Mouse (Mus musculus) liver, embryonic 14.5 days (tissue): ENCODE measurements at regions not wholly inside any gene's neighbourhood (a gene's known extent, or its start where the extent isn't known, plus 50 kb on each side); places are given as distances from the start of the nearest gene placed in this dataset.

Experiments used
- ATAC-seq: fragments of 200-750 bp; cut with Nextera tagmentation; 2 replicates; pipeline ENCODE4 v1.8.0; 2017; ENCODE audit warnings: moderate number of reproducible peaks, mild to moderate bottlenecking, moderate library complexity; ENCODE audit not compliant: insufficient read depth
- DNase-seq, 3 experiments: peaks; one replicate each; pipeline ENCODE4 v3.0.0-alpha.2; 2012 to 2013; ENCODE audit warnings: low read depth in 3 of 3, low spot score in 3 of 3
- H3K27ac ChIP-seq: fragments of 300-500 bp; sonication (generic); 2 replicates; pipeline ENCODE4 v1.5.1; 2014; ENCODE audit warnings: moderate library complexity, mild to moderate bottlenecking, control low read depth, inconsistent platforms
- H3K27me3 ChIP-seq: fragments of 300-500 bp; sonication (generic); 2 replicates; pipeline ENCODE4 v1.6.1; 2014; ENCODE audit warnings: mild to moderate bottlenecking, low read length, moderate library complexity; ENCODE audit not compliant: control insufficient read depth, insufficient read depth
- H3K36me3 ChIP-seq: fragments of 300-500 bp; sonication (generic); replicated peaks from 2 replicates; pipeline ENCODE4 v1.6.1; 2014; ENCODE audit warnings: low read depth; ENCODE audit not compliant: control insufficient read depth, insufficient read depth
- H3K4me1 ChIP-seq, 2 experiments: fragments of 200-500 bp in 1 of 2; fragments of 300-500 bp in 1 of 2; sonication (generic) in 1 of 2; replicated peaks; 2 replicates each; pipeline ENCODE4 v1.6.1; 2012 to 2014; ENCODE audit warnings: antibody characterized with exemption in 1 of 2, inconsistent platforms in 1 of 2, low read length in 1 of 2; ENCODE audit not compliant: control insufficient read depth in 2 of 2, insufficient read depth in 2 of 2
- H3K4me2 ChIP-seq: fragments of 300-500 bp; sonication (generic); 2 replicates; pipeline ENCODE4 v1.6.1; 2014; ENCODE audit warnings: low read depth, mild to moderate bottlenecking, control low read depth, moderate library complexity
- H3K4me3 ChIP-seq, 2 experiments: fragments of 200-500 bp in 1 of 2; fragments of 300-500 bp in 1 of 2; sonication (generic) in 1 of 2; 2 replicates each; pipeline ENCODE4 v1.5.1; 2012 to 2014; ENCODE audit warnings: low read depth in 2 of 2, low read length in 2 of 2, mild to moderate bottlenecking in 2 of 2, control low read depth in 1 of 2, inconsistent platforms in 1 of 2, moderate library complexity in 1 of 2; ENCODE audit not compliant: insufficient read depth in 1 of 2
- H3K9ac ChIP-seq: fragments of 300-500 bp; sonication (generic); replicated peaks from 2 replicates; pipeline ENCODE4 v1.6.1; 2014; ENCODE audit warnings: mild to moderate bottlenecking, control low read depth, moderate library complexity
- H3K9me3 ChIP-seq: fragments of 300-500 bp; sonication (generic); 2 replicates; pipeline ENCODE4 v1.6.1; 2016; ENCODE audit warnings: low read length, mixed read lengths; ENCODE audit not compliant: control insufficient read depth
- CTCF ChIP-seq: IDR thresholded peaks from 2 replicates; pipeline ENCODE4 v1.5.1; 2016; ENCODE audit warnings: antibody characterized with exemption, low read depth, control low read depth
- EP300 ChIP-seq: IDR thresholded peaks from 2 replicates; pipeline ENCODE4 v1.6.1; 2016; ENCODE audit warnings: antibody characterized with exemption, low read depth
- WGBS: fragments of 180-500 bp; shearing (Covaris S2); extraction: QIAGEN DNeasy Blood & Tissue Kit; methylation state at CpG from one replicate; pipeline ENCODE4 v1.1.7; 2014; ENCODE audit not compliant: insufficient replicate concordance; 5-methylcytosine and 5-hydroxymethylcytosine counted together

GRCm38 (mm10) chr7:136379741-136380140 lies 514.7 kb upstream of the Mgmt start:
- Histone ChIP-seq H3K36me3 (no peaks in the 10 kb centered on the region), H3K27ac (no peak overlapping the region), H3K9ac (no peak overlapping the region), H3K4me2 (no peak overlapping the region), H3K4me3 (no peak overlapping the region), H3K27me3 (no peaks in the 10 kb centered on the region), H3K4me1 (no peaks in the 10 kb centered on the region), H3K9me3 (no peaks in the 10 kb centered on the region)
- ATAC-seq = no peak
- TF ChIP-seq CTCF (no peak), EP300 (no peak)
- no peak for DNase-seq
- 48% methylated on average over 3 of the region's 3 CpGs for WGBS

DNA sequence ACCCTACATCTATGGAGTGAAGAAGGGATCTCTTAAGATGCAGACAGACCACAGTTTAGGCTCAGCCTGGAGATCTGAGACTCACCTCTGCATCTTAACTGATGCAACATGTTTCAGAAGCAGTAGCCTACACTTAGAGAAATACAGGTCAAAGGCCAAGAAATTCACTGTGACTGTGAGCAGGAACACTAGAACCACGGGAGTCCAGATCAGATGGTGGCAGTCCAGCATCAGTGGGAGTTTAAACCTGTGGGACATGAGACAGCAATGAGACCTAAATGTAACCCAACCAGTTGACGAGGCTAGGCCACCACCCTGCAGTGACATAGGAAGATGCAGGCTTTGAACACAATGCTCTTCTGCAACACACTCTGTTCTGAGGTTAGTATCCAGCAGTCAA lies 511.1 kb upstream of the Mgmt start:
- no peak for DNase-seq
- Histone ChIP-seq H3K27me3 (no peaks in the 10 kb centered on the region), H3K4me3 (no peak overlapping the region), H3K9me3 (no peaks in the 10 kb centered on the region), H3K36me3 (no peaks in the 10 kb centered on the region), H3K4me2 (no peak overlapping the region), H3K27ac (no peak overlapping the region), H3K9ac (no peak overlapping the region), H3K4me1 (no peaks in the 10 kb centered on the region)
- TF ChIP-seq EP300 (no peak), CTCF (no peak)
- ATAC-seq = no peak
- WGBS = 29% methylated on average over 2 of the region's 2 CpGs

DNA sequence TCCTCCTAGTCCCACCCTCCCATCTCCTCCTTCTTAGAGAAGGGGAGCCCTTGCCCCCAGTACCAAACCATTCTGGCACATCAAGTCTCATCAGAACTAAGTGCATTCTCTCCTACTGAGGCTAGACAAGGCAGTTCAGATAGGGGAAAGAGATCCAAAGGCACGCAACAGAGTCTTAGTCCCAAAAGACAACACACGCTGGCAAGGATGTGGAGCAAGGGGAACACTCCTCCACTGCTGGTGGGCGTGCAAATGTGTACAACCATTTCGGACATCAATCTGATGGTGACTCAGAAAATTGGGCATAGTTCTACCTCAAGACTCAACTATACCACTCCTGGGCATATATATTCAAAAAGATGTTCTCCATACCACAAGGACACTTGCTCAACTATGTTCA lies 506.7 kb upstream of the Mgmt start:
- DNase-seq (no peak), ATAC-seq (no peak)
- Histone ChIP-seq H3K4me1 (no peaks in the 10 kb centered on the region), H3K9ac (no peak overlapping the region), H3K27ac (no peak overlapping the region), H3K4me3 (no peak overlapping the region), H3K36me3 (no peaks in the 10 kb centered on the region), H3K27me3 (no peaks in the 10 kb centered on the region), H3K9me3 (no peaks in the 10 kb centered on the region), H3K4me2 (no peak overlapping the region)
- no peak for TF ChIP-seq CTCF
- no peak for TF ChIP-seq EP300
- 69% methylated on average over 4 of the region's 4 CpGs for WGBS

GRCm38 (mm10) chr7:136390066-136390465 lies 504.3 kb upstream of the Mgmt start:
- WGBS = 40% methylated on average over 8 of the region's 8 CpGs
- Histone ChIP-seq H3K9me3 (no peaks in the 10 kb centered on the region), H3K27me3 (no peaks in the 10 kb centered on the region), H3K9ac (no peak overlapping the region), H3K27ac (no peak overlapping the region), H3K4me1 (no peaks in the 10 kb centered on the region), H3K36me3 (no peaks in the 10 kb centered on the region), H3K4me2 (no peak overlapping the region), H3K4me3 (no peak overlapping the region)
- TF ChIP-seq EP300 (no peak), CTCF (no peak)
- DNase-seq (no peak), ATAC-seq (no peak)

GRCm38 (mm10) chr7:136393454-136393853 lies 501.0 kb upstream of the Mgmt start:
- no peaks in the 10 kb centered on the region for H3K36me3 ChIP-seq
- no peaks in the 10 kb centered on the region for H3K27me3 ChIP-seq
- H3K9me3 ChIP-seq = no peaks in the 10 kb centered on the region
- no peaks in the 10 kb centered on the region for H3K4me1 ChIP-seq
- H3K4me3 ChIP-seq = no peak overlapping the region
- DNase-seq = no peak
- 72% methylated on average over 6 of the region's 6 CpGs for WGBS
- TF ChIP-seq EP300 = no peak
- no peak for TF ChIP-seq CTCF
- no peak overlapping the region for H3K27ac ChIP-seq
- no peak overlapping the region for H3K9ac ChIP-seq
- H3K4me2 ChIP-seq = no peak overlapping the region
- no peak for ATAC-seq
